Mouse (Mus musculus): Measurements from ENCODE around the gene Ube2d1. TPM values are rescaled to one million over a fixed set of nuclear protein-coding genes. Genes with fewer than 3 reads are reported as not detected.

Ube2d1 gene
- total RNA-seq, 2 experiments from 2014 or later, result 152 to 220 TPM

DNA sequence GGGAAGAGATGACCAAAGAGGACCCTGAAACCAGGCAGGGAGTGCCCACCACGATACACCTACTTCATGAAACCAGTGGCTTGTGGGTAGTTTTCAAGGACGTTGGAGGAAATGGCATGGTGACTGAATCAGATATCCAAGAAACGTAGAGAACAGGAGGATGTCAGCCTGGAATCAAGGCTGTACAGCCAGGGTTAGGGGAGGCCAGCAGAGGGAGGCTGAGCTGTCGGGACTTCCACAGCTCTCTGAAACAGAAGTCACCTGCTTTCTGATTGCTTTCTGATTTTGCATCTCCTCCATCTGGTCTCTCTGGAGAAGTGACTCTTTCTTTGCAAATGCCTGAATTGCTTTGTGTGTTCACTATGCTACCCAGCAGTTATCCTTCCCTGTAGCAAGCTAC lies 6.7 kb upstream of the Ube2d1 start:
- intact Hi-C loops (cut with DNase I), result no loop called here
- no peak for DNase-seq

DNA sequence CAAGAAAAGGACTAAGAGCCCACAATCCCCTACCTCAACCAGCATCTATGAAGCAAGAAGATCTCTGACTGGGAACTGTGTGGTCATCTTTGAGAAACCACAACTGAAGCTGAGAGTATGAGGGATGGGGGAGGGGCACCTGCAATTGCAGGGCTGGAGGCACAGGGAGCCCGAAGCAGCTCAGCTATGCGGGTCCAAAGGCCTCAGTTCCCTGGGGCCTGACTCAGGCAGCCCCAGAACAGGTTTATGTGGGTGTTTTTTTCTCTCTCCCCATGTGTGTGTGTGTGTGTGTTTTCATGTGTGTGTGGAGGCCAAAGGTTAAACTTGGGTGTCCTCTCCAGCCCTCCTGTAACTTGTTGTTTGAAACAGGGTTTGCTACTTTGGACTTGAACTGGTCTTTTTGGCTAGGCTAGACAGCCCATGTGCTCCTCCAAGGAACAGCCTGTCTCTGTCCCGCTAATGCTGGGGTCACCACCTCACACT lies 6.2 kb upstream of the Ube2d1 start:
- intact Hi-C loops (cut with DNase I), result no loop called here
- DNase-seq, result no peak

DNA sequence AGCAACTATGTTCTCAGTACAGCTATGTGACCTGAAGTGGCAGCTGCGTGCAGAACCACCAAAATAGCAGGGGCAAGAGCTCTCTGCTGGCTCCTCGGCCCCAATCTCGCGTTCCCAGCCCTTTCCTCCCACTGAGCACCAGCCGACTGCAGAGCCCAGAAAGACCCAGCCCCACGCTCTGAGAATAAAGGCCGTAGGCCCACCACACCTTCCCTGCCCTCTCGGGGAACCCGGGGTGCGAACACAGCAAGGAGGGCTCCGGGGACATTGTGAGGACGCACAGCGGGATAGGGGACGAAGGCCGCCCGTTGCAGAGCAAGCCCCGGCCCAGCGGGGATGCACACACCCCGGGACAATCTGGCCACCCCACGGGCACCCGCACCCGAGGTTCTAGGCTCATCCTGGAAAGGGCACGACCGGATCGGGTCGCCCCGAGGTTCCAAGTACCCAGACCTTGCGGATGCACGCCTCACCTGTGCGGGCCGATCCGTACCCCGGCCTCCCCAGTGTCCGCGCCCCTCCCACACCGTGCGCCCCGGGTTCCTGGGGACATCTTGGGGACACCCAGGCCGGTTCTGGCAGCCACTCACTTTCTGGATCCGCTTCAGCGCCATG lies 444 bp downstream of the Ube2d1 start:
- peak in 1 of 2 experiments; percentile 31 for DNase-seq
- intact Hi-C loops (cut with DNase I), result no loop called here

DNA sequence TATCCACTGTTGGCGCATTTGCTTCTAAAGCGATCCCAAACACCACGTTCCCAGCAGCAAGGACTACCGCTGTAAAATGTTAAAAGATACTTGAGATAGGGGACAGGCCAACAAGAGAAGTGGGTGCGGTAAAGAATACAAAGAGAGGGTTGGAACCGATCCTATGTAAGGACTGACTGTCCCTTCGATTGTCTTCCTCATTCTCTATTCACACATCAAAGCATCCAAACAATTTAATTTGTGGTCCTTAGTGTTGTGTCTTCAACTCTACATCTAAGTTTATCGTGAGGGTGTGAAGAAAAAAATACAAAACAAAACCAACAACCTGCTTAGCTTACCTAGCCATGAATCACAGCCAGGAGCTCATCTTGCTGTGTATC lies 941 bp downstream of the Ube2d1 start:
- DNase-seq, result no peak
- intact Hi-C loops (cut with DNase I), result no loop called here

DNA sequence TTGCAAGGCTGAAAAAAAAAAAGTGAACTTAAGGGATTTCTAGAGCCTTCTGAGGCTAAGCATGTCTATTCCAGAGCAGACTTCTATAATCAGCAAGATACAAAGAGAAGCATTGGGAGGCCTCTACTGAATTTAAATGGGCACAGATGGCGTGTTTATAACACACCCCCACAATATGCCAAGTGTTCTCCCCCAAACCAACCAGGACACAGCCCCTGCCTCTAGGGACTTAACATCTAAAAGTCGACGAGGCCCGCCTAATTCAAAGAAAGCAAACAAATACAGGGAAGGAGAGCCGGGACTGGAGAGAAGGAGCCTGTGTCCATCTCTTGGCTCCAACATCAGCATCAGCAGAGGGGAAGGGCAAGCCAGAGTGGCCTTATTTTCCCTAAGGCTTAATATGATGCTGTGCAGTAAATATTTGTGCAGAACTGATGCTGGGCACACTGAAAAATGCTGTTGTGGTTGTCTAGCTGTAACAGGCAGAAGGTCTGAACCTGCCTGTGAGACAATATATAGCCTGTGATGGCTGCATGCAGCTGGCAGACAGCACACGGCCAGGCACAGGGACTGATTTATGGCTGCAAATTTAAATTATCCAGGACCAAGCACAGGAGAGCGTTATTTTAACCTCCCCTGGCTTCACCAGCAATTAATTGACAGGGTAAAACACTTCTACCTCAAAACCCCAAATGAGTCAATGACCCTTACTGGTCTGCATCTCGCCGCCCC lies 11.9 kb downstream of the Ube2d1 start:
- DNase-seq, result no peak
- intact Hi-C loops (cut with DNase I), result no loop called here

DNA sequence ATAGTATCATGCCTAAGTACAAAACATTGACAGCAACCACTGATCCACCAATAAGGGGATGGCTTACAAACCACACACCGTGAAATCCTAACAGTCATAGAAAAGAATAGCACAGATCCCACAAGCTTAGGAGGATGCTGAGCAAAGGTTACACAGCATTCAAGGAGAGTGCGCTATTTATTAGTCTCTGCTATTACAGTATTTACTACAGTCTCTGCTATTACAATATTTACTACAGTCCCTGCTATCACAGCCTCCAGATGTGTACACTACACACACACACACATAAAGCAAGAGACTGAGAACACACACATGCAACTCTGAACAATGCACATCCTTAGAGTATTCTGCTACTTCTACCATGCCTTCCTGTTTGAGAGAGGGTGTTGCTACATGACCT lies 17.1 kb downstream of the Ube2d1 start:
- DNase-seq, result no peak
- intact Hi-C loops (cut with DNase I), result loop anchor here (2.0 kb wide), 1 partner anchor 13 kb away; no protein-coding TSS in a partner anchor

DNA sequence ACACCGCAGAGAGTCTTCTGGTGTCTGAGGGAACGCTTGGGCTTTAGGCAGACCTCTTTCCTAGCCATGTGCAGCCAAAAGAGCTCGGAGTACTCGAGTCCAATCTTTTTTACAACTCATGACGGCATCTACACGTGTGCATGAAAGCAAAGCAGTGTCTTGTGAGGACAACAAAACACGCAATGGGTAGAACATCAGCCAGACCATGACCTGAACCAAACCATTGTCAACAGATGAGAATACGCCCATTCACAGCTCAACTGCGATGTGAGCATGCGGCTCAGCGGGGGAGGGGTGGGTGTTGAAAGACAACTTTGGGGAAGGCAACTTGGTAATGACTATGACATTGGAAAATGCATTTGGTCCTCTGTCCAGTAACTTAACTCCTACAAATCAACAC lies 17.6 kb downstream of the Ube2d1 start:
- DNase-seq, result no peak
- intact Hi-C loops (cut with DNase I), result loop anchor here (2.0 kb wide), 1 partner anchor 13 kb away; no protein-coding TSS in a partner anchor

DNA sequence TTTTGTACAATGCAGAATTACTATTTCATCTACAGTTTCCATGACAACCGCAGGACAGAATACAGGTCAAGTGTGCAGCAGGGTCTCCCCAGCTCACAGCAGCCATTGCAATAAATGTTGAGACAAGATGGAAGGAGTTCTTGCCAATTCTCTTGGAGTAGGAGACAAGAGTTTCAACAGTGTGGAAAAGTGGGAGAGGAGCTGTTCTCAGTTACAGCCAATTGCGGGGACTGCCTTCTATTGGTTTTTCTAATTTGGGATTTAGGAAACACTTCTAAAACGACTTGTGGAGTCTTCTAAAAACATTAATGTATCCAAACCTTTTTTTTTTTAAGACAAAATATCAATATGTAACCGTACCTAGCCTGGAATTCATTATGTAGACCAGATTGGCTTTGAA lies 20.0 kb downstream of the Ube2d1 start:
- DNase-seq, result no peak
- intact Hi-C loops (cut with DNase I), result no loop called here

DNA sequence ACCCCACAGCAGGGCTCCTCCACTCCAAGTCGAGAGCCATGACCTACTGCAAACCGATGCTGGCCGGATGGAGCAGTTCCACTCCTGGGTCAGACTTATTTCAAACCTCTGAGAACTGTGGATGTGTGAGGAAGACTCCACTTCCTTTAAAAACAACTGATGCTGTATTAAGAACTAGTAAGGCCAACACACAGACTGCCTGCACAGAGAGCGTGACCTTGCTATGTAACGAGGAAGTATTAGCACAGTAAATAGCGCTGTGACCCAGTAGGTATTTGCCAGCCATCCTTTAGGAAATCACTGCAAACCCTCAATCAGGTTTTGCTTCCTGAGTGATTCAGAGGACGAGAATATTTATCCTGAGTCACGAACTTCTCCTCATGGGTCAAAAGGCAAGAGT lies 23.4 kb downstream of the Ube2d1 start:
- intact Hi-C loops (cut with DNase I), result no loop called here
- no peak for DNase-seq

DNA sequence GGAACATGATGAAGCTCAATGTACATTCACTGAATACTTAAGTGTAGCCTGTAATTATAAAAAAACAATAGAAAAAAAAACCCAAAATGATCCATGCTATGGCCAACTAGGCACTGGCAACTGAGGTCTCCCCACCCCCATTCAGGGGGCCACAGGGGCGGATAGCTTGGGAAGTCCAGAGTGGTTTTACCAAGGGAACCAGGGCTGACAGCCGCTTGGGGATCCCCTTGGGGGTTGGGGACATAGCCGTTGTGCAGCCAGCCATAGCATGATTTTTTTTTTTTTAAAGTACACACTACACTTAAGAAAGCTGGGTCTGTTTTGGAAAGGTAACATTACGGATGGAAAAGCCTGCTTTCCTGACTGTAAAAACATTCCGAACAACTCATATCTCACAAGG lies 26.1 kb downstream of the Ube2d1 start:
- DNase-seq, result no peak
- intact Hi-C loops (cut with DNase I), result no loop called here

DNA sequence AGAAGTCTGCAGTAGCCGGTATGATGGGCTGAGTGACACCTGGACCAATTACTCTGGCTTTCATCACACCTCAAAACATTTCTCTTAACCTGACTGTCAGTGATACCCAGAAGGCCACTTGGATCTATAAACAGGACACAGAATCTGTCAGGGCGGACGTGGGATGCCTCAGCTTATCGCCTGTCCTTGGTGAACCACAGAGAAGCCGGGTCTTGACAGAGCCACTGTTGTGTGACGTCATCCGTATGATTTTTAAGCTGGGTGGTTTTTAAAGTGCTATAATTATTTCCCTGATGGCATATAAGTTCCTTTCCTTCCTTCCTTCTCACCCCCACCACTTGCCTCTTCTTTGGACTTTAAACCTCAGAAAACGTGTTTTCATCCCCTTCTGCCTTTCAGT lies 26.5 kb downstream of the Ube2d1 start:
- no peak for DNase-seq
- intact Hi-C loops (cut with DNase I), result no loop called here

DNA sequence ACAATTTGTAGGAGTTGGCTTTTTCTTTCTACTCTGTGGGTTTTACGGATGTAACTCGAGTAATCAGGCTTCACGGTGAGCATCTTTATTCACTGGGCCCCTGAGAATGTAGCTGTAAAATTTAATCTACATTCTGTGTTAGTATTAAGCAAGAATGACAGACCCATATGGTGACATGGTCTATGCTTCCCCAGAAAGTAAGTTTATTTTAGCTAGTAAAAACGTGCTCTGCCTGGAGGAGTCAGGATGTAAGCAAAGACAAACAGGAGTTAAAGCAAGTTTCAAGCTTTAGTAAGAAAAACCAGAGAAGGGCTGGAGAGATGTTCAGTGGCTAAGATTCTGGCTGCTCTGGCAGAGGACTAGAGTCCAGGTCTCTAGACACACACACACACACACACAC lies 31.9 kb downstream of the Ube2d1 start:
- DNase-seq, result no peak
- intact Hi-C loops (cut with DNase I), result no loop called here

DNA sequence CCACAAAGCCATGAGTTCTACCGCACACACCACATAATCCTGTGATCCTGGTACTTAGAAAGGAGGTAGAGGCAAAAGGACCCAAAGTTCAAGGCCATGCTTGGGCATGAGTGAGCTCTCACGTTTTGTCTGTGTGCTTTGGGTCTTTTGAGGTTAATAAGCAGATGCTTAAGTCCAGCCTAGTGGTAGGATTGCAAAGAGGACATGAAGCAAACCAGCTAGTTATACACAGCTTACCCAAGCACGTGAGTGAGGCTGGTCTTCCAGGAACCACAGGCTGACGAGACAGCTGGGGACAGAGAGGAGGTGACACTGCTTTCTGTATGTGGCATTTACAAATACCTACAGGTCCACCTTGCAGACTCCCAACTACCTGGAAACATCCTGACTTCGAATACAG lies 32.6 kb downstream of the Ube2d1 start:
- intact Hi-C loops (cut with DNase I), result no loop called here
- no peak for DNase-seq

DNA sequence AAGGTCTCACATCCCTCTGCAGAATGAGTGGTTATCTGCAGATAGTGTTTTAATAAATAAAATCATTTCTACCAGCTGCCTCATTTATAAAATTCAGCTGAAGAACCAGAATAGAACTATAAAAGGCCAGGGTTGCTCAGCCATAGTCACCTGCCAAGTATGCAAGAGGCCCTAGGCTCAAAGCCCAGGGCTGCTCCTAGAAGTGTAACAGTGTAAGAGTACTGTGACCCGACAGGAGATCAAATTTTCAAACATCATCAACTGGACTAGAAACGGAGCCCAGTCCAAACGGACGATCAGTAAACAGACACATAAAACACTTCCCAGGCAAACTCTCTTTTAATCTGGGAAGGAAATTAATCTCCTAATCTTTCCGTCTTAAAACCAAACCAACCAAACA lies 33.2 kb downstream of the Ube2d1 start:
- intact Hi-C loops (cut with DNase I), result no loop called here
- DNase-seq, result peak in 1 of 2 experiments; percentile 36

DNA sequence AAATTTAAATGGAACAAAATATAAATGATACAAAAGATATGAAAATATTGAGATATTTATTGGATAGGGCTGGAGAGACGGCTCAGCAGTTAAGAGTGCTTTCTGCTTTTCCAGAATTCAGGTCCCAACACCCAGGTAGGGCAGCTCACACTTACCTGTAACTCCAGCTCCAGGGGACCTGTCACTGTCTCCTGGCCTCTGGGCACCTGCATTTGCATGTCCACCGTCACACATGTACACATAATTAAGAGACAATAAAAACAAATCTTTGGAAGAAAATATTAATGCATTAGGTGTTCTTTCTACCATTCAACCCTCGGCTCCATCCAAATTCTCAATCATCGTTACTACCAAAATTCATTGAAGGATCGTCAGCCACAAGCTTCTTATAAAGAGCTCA lies 33.8 kb downstream of the Ube2d1 start:
- intact Hi-C loops (cut with DNase I), result no loop called here
- DNase-seq, result no peak

DNA sequence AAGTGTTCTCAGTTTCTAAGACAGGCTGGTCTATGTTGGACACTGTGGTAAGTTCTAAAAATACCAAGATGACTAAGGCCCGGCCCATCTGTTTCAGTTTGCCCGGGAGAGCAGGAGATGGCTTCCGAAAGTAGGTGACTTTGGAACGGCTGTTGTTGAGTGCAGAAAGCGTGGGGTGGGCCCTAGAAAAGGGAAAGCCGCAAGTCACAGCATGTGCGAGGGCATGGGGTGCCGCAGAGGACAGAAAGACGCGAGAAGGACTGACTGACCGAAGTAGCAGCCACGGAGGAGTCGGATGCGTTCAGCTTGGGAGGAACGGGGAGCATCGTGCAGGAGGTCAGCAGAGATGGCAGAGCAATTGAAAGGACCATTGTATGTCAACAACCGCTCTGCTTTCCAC lies 34.6 kb downstream of the Ube2d1 start:
- peak in 1 of 2 experiments; percentile 40 for DNase-seq
- intact Hi-C loops (cut with DNase I), result no loop called here

DNA sequence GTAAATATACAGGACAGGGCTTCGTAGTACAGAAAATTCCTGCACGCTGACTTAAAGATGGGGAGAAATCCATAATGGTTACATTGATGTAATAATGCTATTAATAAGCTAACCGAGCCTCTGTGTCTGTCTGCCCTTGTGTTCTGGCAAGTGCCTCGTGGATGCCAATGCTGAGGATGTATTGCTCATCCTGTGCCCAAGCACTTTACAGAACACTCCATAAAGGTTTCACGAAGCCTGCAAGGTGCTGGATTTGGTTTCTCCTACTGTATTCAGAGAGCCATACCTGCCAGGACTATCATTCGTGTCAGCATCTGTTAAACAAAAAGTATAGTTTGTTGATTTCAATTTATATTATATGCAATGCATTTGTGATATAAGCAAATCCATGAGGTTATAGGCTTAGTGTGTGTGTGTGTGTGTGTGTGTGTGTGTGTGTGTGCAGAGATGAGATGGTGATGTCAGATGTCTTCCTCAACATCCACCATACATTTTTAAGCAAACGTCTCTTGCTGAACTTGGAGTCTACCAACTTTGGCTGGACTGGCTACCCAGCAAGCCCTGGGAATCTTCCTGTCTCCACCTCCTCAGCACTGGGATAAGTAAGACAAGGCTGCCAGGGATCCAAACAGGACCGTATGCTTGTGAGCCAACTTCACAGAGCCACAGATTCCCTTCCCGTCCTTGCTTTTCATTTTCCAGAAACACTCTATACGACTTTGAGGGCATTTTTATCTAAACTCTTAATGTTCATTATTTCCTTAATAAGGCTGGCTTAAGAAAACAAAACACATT lies 35.8 kb downstream of the Ube2d1 start:
- no peak for DNase-seq
- intact Hi-C loops (cut with DNase I), result no loop called here

DNA sequence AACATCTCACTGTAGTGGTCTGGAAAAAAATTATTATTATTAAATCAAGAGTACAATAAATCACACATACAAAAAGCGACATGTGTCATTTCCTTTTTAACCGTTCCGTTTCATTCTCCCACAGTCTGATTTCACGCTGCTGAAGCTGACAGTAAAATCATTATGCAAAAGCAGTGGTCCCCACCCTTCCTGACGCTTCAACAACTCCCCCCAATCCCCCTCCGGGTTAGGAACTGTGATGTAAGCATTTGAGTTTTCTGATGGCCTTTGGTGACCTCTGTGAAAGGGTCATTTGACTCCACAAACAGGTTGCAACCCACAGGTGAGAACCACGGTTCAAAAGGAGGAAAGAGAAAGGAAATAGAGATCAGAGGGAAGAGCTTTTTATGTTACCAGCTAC lies 38.1 kb downstream of the Ube2d1 start:
- DNase-seq, result no peak
- intact Hi-C loops (cut with DNase I), result no loop called here

DNA sequence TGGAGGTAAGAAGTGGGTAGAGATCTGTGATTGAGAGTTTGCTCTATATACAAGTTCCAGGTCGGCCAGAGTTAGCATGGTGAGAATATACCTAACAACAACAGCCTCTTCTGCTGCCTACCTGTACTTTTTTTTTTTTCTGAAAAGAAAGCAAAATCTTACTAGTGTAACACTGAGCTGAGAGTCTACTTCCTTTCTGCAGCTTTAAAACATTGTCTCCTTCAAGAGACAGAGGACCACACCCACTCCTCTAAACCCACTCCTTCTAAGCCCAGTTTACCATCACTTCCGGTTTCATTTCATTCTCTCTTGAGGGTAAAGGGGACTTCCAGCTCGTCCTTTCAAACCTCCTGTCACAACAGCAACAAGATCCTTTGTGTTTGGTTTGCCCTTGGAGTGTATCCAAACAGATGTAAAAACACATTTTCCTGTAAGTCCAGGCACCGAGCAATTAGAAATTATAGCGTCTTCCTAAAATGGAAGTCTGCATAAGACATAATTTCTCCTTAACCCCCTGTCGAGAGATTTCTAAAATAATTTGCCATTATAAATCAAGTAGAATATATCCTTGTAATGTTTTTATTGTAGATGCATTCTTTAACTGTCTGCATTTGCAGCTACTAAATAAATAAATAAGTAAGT lies 45.5 kb downstream of the Ube2d1 start:
- intact Hi-C loops (cut with DNase I), result loop anchor here (10.0 kb wide), 1 partner anchor 155 kb away; no protein-coding TSS in a partner anchor
- DNase-seq, result no peak

DNA sequence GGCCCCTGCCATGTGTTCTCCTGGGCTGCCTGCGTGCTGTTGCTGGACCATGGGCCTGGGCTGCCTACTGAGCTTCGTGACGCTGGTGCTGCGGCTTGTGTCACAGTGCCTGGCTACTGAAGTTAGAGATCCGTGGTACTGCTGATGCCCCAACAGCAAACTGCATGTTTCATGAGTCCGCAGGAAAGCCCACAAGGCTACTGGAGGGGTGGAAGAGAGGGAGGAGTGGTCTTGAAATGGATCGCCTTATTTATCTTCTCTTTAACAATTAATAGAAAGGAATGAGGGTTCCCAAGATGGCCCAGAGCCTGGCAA lies 46.9 kb downstream of the Ube2d1 start, which contains the start of gene Tfam:
Gene Tfam (minus strand): TSS at position 41 of the 315 bp plus-strand sequence.
- no peak for DNase-seq
- intact Hi-C loops (cut with DNase I), result loop anchor here (10.0 kb wide), 1 partner anchor 157 kb away; no protein-coding TSS in a partner anchor
